Mouse (Mus musculus) adrenal gland, adult (tissue): ENCODE results near the gene Hist1h3g.

ENCODE experiments used
- DNase-seq, 2 experiments: peaks; one replicate each; pipeline ENCODE4 v3.0.0; 2022 to 2023; ENCODE audit warnings: low spot score in 1 of 2; ENCODE audit not compliant: inconsistent age in 2 of 2

The Hist1h3g gene

GRCm38 (mm10) chr13:23575864-23576313 is 40.7 kb downstream of the Hist1h3g start:
- peak in 1 of 2 experiments; percentile 67 for DNase-seq

- no peak for DNase-seq
Observed at GRCm38 (mm10) chr13:23576351-23576881, 41.2 kb downstream of the Hist1h3g start.

GRCm38 (mm10) chr13:23576906-23577639 is 41.9 kb downstream of the Hist1h3g start:
- no peak for DNase-seq

DNA sequence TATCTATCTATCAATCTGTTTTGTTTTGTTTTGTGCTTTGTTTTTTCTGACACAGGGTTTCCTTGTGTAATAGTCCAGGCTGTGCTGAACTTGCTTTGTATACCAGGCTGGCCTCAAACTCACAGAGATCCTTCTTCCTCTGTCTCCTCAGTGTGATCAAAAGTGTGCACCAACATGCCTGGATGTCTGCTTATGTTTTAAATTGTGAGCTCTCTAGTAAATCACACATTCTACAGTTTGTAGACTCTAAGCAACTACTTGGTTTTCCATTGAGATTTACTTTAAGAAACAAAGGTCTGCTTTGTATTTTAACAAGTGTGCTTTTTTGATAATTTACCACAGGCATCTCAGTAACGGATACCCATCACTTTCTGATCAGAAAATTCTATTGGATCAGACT is 42.6 kb downstream of the Hist1h3g start:
- DNase-seq, result no peak

- peak; percentile 96 to 100 for DNase-seq
Observed at GRCm38 (mm10) chr13:23581408-23582218, 46.4 kb downstream of the Hist1h3g start, which contains the start of gene Hist1h4d. Hist1h4d (plus strand) TSS chr13:23581598.

- DNase-seq, result peak in 1 of 2 experiments; percentile 47
Observed at GRCm38 (mm10) chr13:23582219-23583056, 47.2 kb downstream of the Hist1h3g start.

GRCm38 (mm10) chr13:23583387-23584068 is 48.3 kb downstream of the Hist1h3g start:
- peak in 1 of 2 experiments; percentile 47 for DNase-seq

DNA sequence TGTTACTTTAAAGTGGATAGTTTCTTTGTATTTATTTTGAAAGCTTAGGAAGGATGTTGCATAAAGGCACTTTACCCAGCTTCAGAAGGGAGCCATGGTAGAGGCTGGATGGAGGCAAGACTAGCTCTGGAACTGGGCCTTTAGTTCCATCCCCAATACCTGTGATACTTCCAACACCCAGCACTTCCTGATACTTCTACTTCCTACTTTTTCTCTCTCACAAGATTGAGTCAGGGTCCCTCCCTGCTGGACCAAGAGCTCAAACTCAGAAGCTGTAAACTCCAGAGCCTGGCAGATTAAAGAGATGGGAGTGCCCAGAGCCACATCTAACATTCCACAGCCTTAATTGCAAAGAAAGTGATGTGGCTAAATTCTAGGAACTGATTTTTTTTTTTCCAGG is 49.1 kb downstream of the Hist1h3g start:
- peak in 1 of 2 experiments; percentile 71 for DNase-seq

GRCm38 (mm10) chr13:23585029-23585441 is 49.8 kb downstream of the Hist1h3g start:
- DNase-seq, result peak; percentile 72 to 93
